Mouse (Mus musculus) limb, embryonic 10.5 days (tissue): ENCODE data around the gene Nisch. TPM values are rescaled to one million over a fixed set of nuclear protein-coding genes. Genes with fewer than 3 reads are reported as not detected.

Experiments
- DNase-seq: peaks from one replicate; pipeline ENCODE4 v3.0.0-alpha.2; 2017; ENCODE audit warnings: low spot score
- H3K27ac ChIP-seq: fragments of 300-500 bp; sonication (generic); 2 replicates; pipeline ENCODE4 v1.5.1; 2016; ENCODE audit warnings: mild to moderate bottlenecking
- H3K27me3 ChIP-seq: fragments of 300-500 bp; sonication (generic); 2 replicates; pipeline ENCODE4 v1.6.1; 2016; ENCODE audit warnings: low read depth, mild to moderate bottlenecking; ENCODE audit not compliant: poor library complexity, severe bottlenecking
- H3K36me3 ChIP-seq: fragments of 300-500 bp; sonication (generic); 2 replicates; pipeline ENCODE4 v1.6.1; 2016; ENCODE audit warnings: mild to moderate bottlenecking, moderate library complexity
- H3K4me1 ChIP-seq: fragments of 300-500 bp; sonication (generic); 2 replicates; pipeline ENCODE4 v1.6.1; 2016
- H3K4me3 ChIP-seq: fragments of 300-500 bp; sonication (generic); 2 replicates; pipeline ENCODE4 v1.5.1; 2016; ENCODE audit warnings: mild to moderate bottlenecking, moderate library complexity
- H3K9me3 ChIP-seq: fragments of 300-500 bp; sonication (generic); replicated peaks from 2 replicates; pipeline ENCODE4 v1.6.1; 2016; ENCODE audit warnings: mild to moderate bottlenecking
- WGBS: fragments of 180-500 bp; shearing (Covaris S2); methylation state at CpG from one replicate; pipeline ENCODE4 v1.1.7; 2016; 5-methylcytosine and 5-hydroxymethylcytosine counted together
- polyA plus RNA-seq: library from polyadenylated mRNA; unstranded; fragments of >200 nt; fragmentation: Nextera tagmentation; extraction: Ambion mirVana; gene quantifications from 2 replicates; pipeline ENCODE4 v1.2.1, GENCODE M21; 2016

Gene Nisch
- polyA plus RNA-seq, 1 experiment from 2014 or later, result 543 TPM

GRCm38 (mm10) chr14:31212499-31212898 is 4.2 kb downstream of the Nisch start:
- Histone ChIP-seq H3K27ac (no peak overlapping the region), H3K9me3 (no peaks in the 10 kb centered on the region), H3K27me3 (no peaks in the 10 kb centered on the region), H3K36me3 (no peaks in the 10 kb centered on the region), H3K4me1 (peaks cover 13% of the 10 kb centered on the region), H3K4me3 (no peak overlapping the region)
- no peak for DNase-seq
- WGBS, result 74% methylated on average over 3 of the region's 3 CpGs

- 90% methylated on average over 6 of the region's 6 CpGs for WGBS
- no peak overlapping the region for H3K4me3 ChIP-seq
- no peak overlapping the region for H3K27ac ChIP-seq
- no peaks in the 10 kb centered on the region for H3K9me3 ChIP-seq
- no peaks in the 10 kb centered on the region for H3K27me3 ChIP-seq
- DNase-seq, result no peak
- peaks cover 13% of the 10 kb centered on the region for H3K4me1 ChIP-seq
- H3K36me3 ChIP-seq, result no peaks in the 10 kb centered on the region
These were observed 4.9 kb downstream of the Nisch start for GRCm38 (mm10) chr14:31211854-31212253.

GRCm38 (mm10) chr14:31209133-31209557 is 7.6 kb downstream of the Nisch start:
- Histone ChIP-seq H3K4me1 (peaks cover 21% of the 10 kb centered on the region), H3K27me3 (no peaks in the 10 kb centered on the region), H3K36me3 (peaks cover 10% of the 10 kb centered on the region), H3K9me3 (no peaks in the 10 kb centered on the region), H3K27ac (no peak overlapping the region), H3K4me3 (no peak overlapping the region)
- WGBS, result 86% methylated on average over 4 of the region's 4 CpGs
- no peak for DNase-seq

GRCm38 (mm10) chr14:31208084-31208483 is 8.7 kb downstream of the Nisch start, which contains the start of gene Tnnc1:
TSS of gene Tnnc1 (plus strand) at chr14:31208312.
- no peak for DNase-seq
- H3K27ac ChIP-seq, result peak within 1 kb of the TSS; percentile 97; the same call in 1 of the 2 replicates
- H3K4me1 ChIP-seq, result peaks cover 21% of the 10 kb centered on the region
- H3K9me3 ChIP-seq, result no peaks in the 10 kb centered on the region
- peak within 1 kb of the TSS; percentile 85 for H3K4me3 ChIP-seq
- 69% methylated on average over 2 of the region's 2 CpGs for WGBS
- no peaks in the 10 kb centered on the region for H3K27me3 ChIP-seq
- peaks cover 20% of the 10 kb centered on the region for H3K36me3 ChIP-seq

GRCm38 (mm10) chr14:31207070-31207830 is 9.5 kb downstream of the Nisch start:
- Histone ChIP-seq H3K4me3 (peak overlapping the region; percentile 85), H3K27me3 (no peaks in the 10 kb centered on the region), H3K36me3 (peaks cover 29% of the 10 kb centered on the region), H3K9me3 (no peaks in the 10 kb centered on the region), H3K4me1 (peaks cover 21% of the 10 kb centered on the region), H3K27ac (peak overlapping the region; percentile 97)
- DNase-seq, result no peak
- 84% methylated on average over 13 of the region's 13 CpGs for WGBS

GRCm38 (mm10) chr14:31206472-31206981 is 10.2 kb downstream of the Nisch start:
- no peaks in the 10 kb centered on the region for H3K9me3 ChIP-seq
- peaks cover 36% of the 10 kb centered on the region for H3K36me3 ChIP-seq
- no peaks in the 10 kb centered on the region for H3K27me3 ChIP-seq
- WGBS, result under 1% methylated on average over 47 of the region's 48 CpGs
- DNase-seq, result peak; percentile 99
- H3K4me3 ChIP-seq, result peak overlapping the region; percentile 85
- peaks cover 21% of the 10 kb centered on the region for H3K4me1 ChIP-seq
- peak overlapping the region; percentile 97 for H3K27ac ChIP-seq

GRCm38 (mm10) chr14:31205562-31206467 is 10.9 kb downstream of the Nisch start:
- Histone ChIP-seq H3K4me1 (peaks cover 21% of the 10 kb centered on the region), H3K9me3 (no peaks in the 10 kb centered on the region), H3K4me3 (peak overlapping the region; percentile 85), H3K27me3 (no peaks in the 10 kb centered on the region), H3K27ac (peak overlapping the region; percentile 97), H3K36me3 (peaks cover 43% of the 10 kb centered on the region)
- DNase-seq, result peak; percentile 71
- 3% methylated on average over 39 of the region's 39 CpGs for WGBS

GRCm38 (mm10) chr14:31205244-31205561 is 11.5 kb downstream of the Nisch start:
- no peak for DNase-seq
- peak overlapping the region; percentile 97 for H3K27ac ChIP-seq
- no peaks in the 10 kb centered on the region for H3K27me3 ChIP-seq
- peak overlapping the region; percentile 85 for H3K4me3 ChIP-seq
- H3K4me1 ChIP-seq, result peaks cover 21% of the 10 kb centered on the region
- 35% methylated on average over 8 of the region's 8 CpGs for WGBS
- peaks cover 49% of the 10 kb centered on the region for H3K36me3 ChIP-seq
- no peaks in the 10 kb centered on the region for H3K9me3 ChIP-seq

- peak overlapping the region; percentile 97 for H3K27ac ChIP-seq
- H3K4me1 ChIP-seq, result peaks cover 21% of the 10 kb centered on the region
- H3K27me3 ChIP-seq, result no peaks in the 10 kb centered on the region
- no peak for DNase-seq
- 87% methylated on average over 4 of the region's 4 CpGs for WGBS
- peaks cover 53% of the 10 kb centered on the region for H3K36me3 ChIP-seq
- H3K9me3 ChIP-seq, result no peaks in the 10 kb centered on the region
- H3K4me3 ChIP-seq, result peak overlapping the region; percentile 85
These were observed 11.9 kb downstream of the Nisch start for GRCm38 (mm10) chr14:31204844-31205243.

GRCm38 (mm10) chr14:31200038-31200437 is 16.7 kb downstream of the Nisch start:
- H3K27me3 ChIP-seq, result no peaks in the 10 kb centered on the region
- H3K4me3 ChIP-seq, result no peak overlapping the region
- H3K36me3 ChIP-seq, result peaks cover 100% of the 10 kb centered on the region
- H3K4me1 ChIP-seq, result peaks cover 9% of the 10 kb centered on the region
- no peak for DNase-seq
- H3K27ac ChIP-seq, result no peak overlapping the region
- no peaks in the 10 kb centered on the region for H3K9me3 ChIP-seq
- 94% methylated on average over 3 of the region's 3 CpGs for WGBS

- no peak for DNase-seq
- no peak overlapping the region for H3K27ac ChIP-seq
- no peaks in the 10 kb centered on the region for H3K9me3 ChIP-seq
- 95% methylated on average over 7 of the region's 7 CpGs for WGBS
- H3K4me1 ChIP-seq, result peaks cover 4% of the 10 kb centered on the region
- peaks cover 100% of the 10 kb centered on the region for H3K36me3 ChIP-seq
- no peak overlapping the region for H3K4me3 ChIP-seq
- H3K27me3 ChIP-seq, result no peaks in the 10 kb centered on the region
These were observed 17.1 kb downstream of the Nisch start for GRCm38 (mm10) chr14:31199599-31199998.

GRCm38 (mm10) chr14:31197547-31198516 is 18.9 kb downstream of the Nisch start:
- Histone ChIP-seq H3K36me3 (peaks cover 100% of the 10 kb centered on the region), H3K4me3 (no peak overlapping the region), H3K9me3 (no peaks in the 10 kb centered on the region), H3K4me1 (no peaks in the 10 kb centered on the region), H3K27me3 (no peaks in the 10 kb centered on the region), H3K27ac (no peak overlapping the region)
- no peak for DNase-seq
- WGBS, result 86% methylated on average over 16 of the region's 16 CpGs
